Mouse (Mus musculus): Measurements from ENCODE around the gene Nkiras2. TPM values are rescaled to one million over a fixed set of nuclear protein-coding genes. Genes with fewer than 3 reads are reported as not detected.

The Nkiras2 gene
- polyA plus RNA-seq (2012; rRNA removed) = 39.5 and 48.9 TPM in 2 replicates

DNA sequence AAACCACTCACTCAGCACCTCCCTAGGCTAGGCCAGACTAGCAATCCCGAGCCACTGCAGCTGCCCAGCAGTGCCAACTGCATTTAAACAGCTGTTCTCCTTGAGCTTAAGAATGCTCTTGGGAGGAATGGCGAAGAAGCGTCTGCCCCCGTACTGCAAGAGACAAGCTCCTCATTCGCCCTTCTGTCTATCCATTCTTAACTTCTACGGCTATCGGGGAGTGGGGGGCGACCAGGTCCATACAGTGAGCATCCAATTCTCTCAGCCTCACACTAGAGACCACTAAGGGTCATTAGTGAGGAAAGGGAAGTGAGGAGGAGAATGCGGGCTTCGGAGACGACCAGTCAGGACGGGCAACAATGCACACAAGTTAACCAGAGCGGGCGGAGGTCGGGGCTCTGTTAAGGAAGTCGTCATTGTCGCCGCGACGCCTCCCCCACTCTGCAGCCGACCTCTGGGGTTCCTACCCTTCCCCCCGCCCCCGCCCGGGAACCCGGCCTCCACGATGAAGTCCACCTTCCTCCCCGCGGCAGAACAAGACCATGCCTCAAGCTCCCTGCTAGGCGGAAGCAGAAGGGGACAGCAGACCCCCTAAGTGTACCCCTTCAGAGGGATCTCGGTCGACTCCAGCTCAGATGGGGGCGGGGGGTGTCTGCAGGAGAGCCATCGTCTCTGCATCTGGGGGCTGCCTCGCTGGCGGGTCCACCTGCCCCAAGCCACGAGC, at the start of gene Nkiras2:
TSS of gene Nkiras2 (plus strand) at position 484 of the 724 bp plus-strand sequence.
- peak; percentile 54 to 73 for DNase-seq (ENCODE audit: low read depth in 1 of 2, low spot score in 2 of 2)
- under 1% methylated on average over 35 of the region's 36 CpGs for WGBS

DNA sequence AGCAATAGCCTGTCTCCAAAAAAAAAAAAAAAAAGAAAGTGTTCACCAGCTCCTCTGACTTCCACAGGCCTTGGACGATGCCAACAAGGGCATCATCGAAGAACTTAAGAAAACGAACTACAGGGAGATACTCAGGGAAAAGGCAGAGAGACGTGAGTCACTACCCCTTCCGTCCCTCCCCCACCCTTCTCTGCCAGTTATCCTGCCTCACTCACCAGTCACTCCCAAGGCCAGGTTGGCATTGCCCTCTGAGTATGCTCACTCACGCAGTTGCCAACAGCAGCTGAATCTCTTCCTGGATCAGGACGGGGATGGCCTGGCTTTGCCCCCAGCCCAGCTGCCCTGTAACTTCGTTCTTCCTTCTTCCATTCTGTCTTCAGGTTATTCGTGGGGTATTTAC, 49.3 kb upstream of the Nkiras2 start:
- WGBS = 66% methylated on average over 9 of the region's 9 CpGs
- Histone ChIP-seq H3K27ac (ENCODE audit: insufficient read depth, low read length) (no peak overlapping the region), H3K36me3 (ENCODE audit: control insufficient read depth, insufficient read depth, low read length) (no peaks in the 10 kb centered on the region), H3K4me3 (ENCODE audit: extremely low read depth, insufficient read depth, insufficient read length) (no peak overlapping the region), H3K4me1 (ENCODE audit: control insufficient read depth, insufficient read depth, insufficient read length) (peaks cover 11% of the 10 kb centered on the region; the same call in 1 of the 2 replicates), H3K27me3 (ENCODE audit: control insufficient read depth, insufficient read depth, low read length) (no peaks in the 10 kb centered on the region)
- TF ChIP-seq POLR2A (IDR thresholded peaks at IDR 0.05; ENCODE audit: low read depth, low read length) (no peak), CTCF (IDR thresholded peaks at IDR 0.05; ENCODE audit: extremely low read depth, insufficient read depth, insufficient read length, insufficient replicate concordance) (no peak)
- no peak for DNase-seq (ENCODE audit: low read depth in 1 of 2, low spot score in 2 of 2)

More for the DNA sequence above, at the start of gene Nkiras2:
- Histone ChIP-seq H3K4me3 (ENCODE audit: extremely low read depth, insufficient read depth, insufficient read length) (peak within 1 kb of the TSS; percentile 91), H3K4me1 (ENCODE audit: control insufficient read depth, insufficient read depth, insufficient read length) (peaks cover 12% of the 10 kb centered on the region), H3K27me3 (ENCODE audit: control insufficient read depth, insufficient read depth, low read length) (no peaks in the 10 kb centered on the region), H3K27ac (ENCODE audit: insufficient read depth, low read length) (peak within 1 kb of the TSS; percentile 91), H3K36me3 (ENCODE audit: control insufficient read depth, insufficient read depth, low read length) (no peaks in the 10 kb centered on the region)
- no peak for TF ChIP-seq CTCF (IDR thresholded peaks at IDR 0.05; ENCODE audit: extremely low read depth, insufficient read depth, insufficient read length, insufficient replicate concordance)
- no peak for TF ChIP-seq POLR2A (IDR thresholded peaks at IDR 0.05; ENCODE audit: low read depth, low read length)

DNA sequence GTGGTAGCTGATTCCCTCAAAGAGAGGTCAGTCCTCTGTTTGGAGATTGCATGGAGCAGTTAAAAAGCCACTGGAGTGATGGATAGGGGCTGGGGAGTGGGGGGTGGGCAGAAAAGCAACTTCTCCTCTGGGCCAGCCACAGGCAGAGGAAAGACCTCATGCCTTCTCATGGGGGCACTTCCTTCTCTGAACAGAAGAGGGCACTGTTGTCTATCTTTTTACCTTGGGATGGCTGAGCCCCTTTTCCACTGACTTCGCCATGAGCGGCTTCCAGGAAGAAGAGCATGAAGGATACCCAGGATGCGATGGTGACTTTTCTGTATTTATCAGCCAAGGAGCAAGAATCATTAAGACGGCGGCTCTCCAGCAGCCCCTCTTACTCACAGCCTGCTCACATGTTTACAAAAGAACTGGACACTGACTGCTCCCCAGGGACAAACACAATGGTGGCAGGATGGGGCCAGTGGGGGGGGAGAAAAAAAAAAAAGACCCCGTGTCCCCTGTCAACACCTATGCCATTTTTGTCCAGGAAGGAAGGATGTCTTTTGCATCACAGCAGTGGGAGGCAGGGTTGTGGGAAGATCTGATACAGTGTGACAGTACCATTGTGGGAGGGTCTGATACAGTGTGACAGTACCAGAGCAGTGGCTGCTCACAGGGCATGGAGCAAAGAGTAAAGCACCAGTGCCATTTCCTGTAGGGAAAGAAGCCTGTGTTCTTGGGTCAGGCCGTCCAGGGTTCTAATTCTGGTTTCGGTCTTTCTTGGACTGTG, 48.4 kb upstream of the Nkiras2 start:
- DNase-seq (ENCODE audit: low read depth in 1 of 2, low spot score in 2 of 2) = peak in 1 of 2 experiments; percentile 67
- Histone ChIP-seq H3K36me3 (ENCODE audit: control insufficient read depth, insufficient read depth, low read length) (no peaks in the 10 kb centered on the region), H3K27me3 (ENCODE audit: control insufficient read depth, insufficient read depth, low read length) (no peaks in the 10 kb centered on the region), H3K4me1 (ENCODE audit: control insufficient read depth, insufficient read depth, insufficient read length) (peaks cover 11% of the 10 kb centered on the region; the same call in 1 of the 2 replicates), H3K4me3 (ENCODE audit: extremely low read depth, insufficient read depth, insufficient read length) (peak overlapping the region; percentile 14; the same call in 1 of the 2 replicates), H3K27ac (ENCODE audit: insufficient read depth, low read length) (0 out of 2 replicates have a peak overlapping the region, but pooled peaks have one; percentile 15)
- 7% methylated on average over 8 of the region's 8 CpGs for WGBS
- peak; percentile 82; the same call in 1 of the 2 replicates for TF ChIP-seq CTCF (IDR thresholded peaks at IDR 0.05; ENCODE audit: extremely low read depth, insufficient read depth, insufficient read length, insufficient replicate concordance)
- TF ChIP-seq POLR2A (IDR thresholded peaks at IDR 0.05; ENCODE audit: low read depth, low read length) = no peak

DNA sequence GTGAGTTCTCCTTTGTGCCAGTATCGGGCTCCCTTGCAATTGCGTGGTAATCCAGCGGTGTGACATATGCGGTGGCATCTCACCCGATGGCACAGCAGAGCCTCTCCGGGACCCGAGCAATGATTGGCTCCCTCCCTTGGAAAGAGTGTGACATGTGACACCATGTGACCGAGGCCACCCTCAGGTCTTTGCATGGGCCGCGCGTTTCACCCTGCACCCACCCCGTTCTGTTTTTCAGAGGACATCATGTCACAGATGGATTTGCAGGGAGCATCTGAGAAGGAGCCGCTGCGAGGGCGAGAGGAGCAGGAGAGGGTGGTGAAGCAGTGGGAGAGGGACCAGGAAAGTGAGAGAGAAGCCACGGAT, 47.9 kb upstream of the Nkiras2 start:
- peak overlapping the region; percentile 14; the same call in 1 of the 2 replicates for H3K4me3 ChIP-seq (ENCODE audit: extremely low read depth, insufficient read depth, insufficient read length)
- H3K27ac ChIP-seq (ENCODE audit: insufficient read depth, low read length) = peak overlapping the region; percentile 58
- 14% methylated on average over 16 of the region's 16 CpGs for WGBS
- DNase-seq (ENCODE audit: low read depth in 1 of 2, low spot score in 2 of 2) = no peak
- TF ChIP-seq POLR2A (IDR thresholded peaks at IDR 0.05; ENCODE audit: low read depth, low read length) = no peak
- no peak for TF ChIP-seq CTCF (IDR thresholded peaks at IDR 0.05; ENCODE audit: extremely low read depth, insufficient read depth, insufficient read length, insufficient replicate concordance)
- peaks cover 3% of the 10 kb centered on the region for H3K36me3 ChIP-seq (ENCODE audit: control insufficient read depth, insufficient read depth, low read length)
- H3K4me1 ChIP-seq (ENCODE audit: control insufficient read depth, insufficient read depth, insufficient read length) = peaks cover 14% of the 10 kb centered on the region
- H3K27me3 ChIP-seq (ENCODE audit: control insufficient read depth, insufficient read depth, low read length) = no peaks in the 10 kb centered on the region

DNA sequence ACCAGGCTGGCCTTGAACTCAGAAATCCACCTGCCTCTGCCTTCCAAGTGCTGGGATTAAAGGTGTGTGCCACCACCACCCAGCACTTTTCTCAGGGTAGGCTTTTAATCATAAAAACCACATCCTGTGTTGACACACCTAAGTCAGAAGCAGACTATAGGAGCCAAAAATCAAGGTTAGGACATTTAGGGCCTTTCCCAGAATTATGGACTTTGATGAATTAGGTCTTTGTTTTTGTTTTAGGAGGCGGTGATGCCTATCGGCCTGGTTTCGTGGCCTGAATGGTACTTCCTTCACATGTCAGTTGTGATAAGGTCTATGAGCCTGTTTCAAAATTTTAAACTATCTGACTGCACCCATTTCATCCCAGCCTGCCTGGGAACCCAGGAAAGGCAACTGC, 44.9 kb upstream of the Nkiras2 start:
- no peaks in the 10 kb centered on the region for H3K27me3 ChIP-seq (ENCODE audit: control insufficient read depth, insufficient read depth, low read length)
- peak overlapping the region; percentile 99 for H3K27ac ChIP-seq (ENCODE audit: insufficient read depth, low read length)
- DNase-seq (ENCODE audit: low read depth in 1 of 2, low spot score in 2 of 2) = no peak
- H3K36me3 ChIP-seq (ENCODE audit: control insufficient read depth, insufficient read depth, low read length) = peaks cover 15% of the 10 kb centered on the region
- WGBS = 26% methylated on average over 3 of the region's 3 CpGs
- H3K4me3 ChIP-seq (ENCODE audit: extremely low read depth, insufficient read depth, insufficient read length) = peak overlapping the region; percentile 96; the same call in 1 of the 2 replicates
- TF ChIP-seq POLR2A (IDR thresholded peaks at IDR 0.05; ENCODE audit: low read depth, low read length) = no peak
- no peak for TF ChIP-seq CTCF (IDR thresholded peaks at IDR 0.05; ENCODE audit: extremely low read depth, insufficient read depth, insufficient read length, insufficient replicate concordance)
- peaks cover 35% of the 10 kb centered on the region for H3K4me1 ChIP-seq (ENCODE audit: control insufficient read depth, insufficient read depth, insufficient read length)

DNA sequence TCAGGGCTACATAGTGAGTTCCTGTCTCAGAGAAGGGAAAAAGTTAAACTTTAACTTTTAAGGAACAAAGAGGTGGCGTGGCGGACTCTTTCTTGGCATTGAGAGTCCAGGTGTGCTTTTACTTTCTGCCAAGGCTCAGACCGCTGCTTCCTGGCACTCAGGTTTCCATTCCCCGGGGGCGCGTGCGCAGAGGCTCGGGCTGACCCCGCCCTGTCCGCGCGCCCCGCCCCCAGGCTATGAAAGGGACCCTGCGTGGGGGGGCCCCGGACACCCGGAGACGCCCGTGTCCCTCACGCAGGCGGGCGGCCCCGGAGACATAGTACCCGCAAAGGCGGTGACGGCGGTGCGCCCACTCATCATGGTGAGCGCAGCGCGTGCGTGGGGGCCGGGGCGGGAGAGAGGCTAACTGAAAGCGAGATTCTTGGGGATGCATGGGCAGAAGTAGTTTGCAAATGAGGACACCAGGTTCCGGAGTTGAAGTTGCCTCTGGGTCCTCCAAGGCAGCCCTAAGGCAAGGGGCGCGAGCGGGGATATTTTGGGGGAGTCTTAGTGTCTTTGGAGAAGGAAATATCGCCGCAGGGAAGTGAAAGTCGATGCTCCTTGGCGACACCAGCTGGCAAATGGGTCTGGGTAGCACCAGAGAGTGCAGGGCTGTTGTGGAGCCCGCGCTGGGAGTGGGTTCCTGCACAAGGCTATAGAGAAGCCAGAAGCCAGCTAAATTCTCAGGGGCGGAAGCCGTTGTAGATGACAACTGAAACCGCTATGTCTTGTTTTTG, 44.1 kb upstream of the Nkiras2 start, which contains the start of gene Cnp:
TSS of gene Cnp (plus strand) at position 197 of the 776 bp plus-strand sequence.
- under 1% methylated on average over 47 of the region's 47 CpGs for WGBS
- H3K4me1 ChIP-seq (ENCODE audit: control insufficient read depth, insufficient read depth, insufficient read length) = peaks cover 39% of the 10 kb centered on the region
- DNase-seq (ENCODE audit: low read depth in 1 of 2, low spot score in 2 of 2) = peak; percentile 69 to 89

More for the DNA sequence above, 44.1 kb upstream of the Nkiras2 start, which contains the start of gene Cnp:
- Histone ChIP-seq H3K4me3 (ENCODE audit: extremely low read depth, insufficient read depth, insufficient read length) (peak within 1 kb of the TSS; percentile 96), H3K27ac (ENCODE audit: insufficient read depth, low read length) (peak within 1 kb of the TSS; percentile 99), H3K36me3 (ENCODE audit: control insufficient read depth, insufficient read depth, low read length) (peaks cover 20% of the 10 kb centered on the region), H3K27me3 (ENCODE audit: control insufficient read depth, insufficient read depth, low read length) (no peaks in the 10 kb centered on the region)
- peak; percentile 86 for TF ChIP-seq POLR2A (IDR thresholded peaks at IDR 0.05; ENCODE audit: low read depth, low read length)
- TF ChIP-seq CTCF (IDR thresholded peaks at IDR 0.05; ENCODE audit: extremely low read depth, insufficient read depth, insufficient read length, insufficient replicate concordance) = no peak

Measured in spleen, adult 2 months (tissue).